Mouse (Mus musculus) cerebellum, adult (tissue): ENCODE data around the gene H2afy.

Source experiments
- ATAC-seq: cut with Nextera tagmentation; 2 replicates; pipeline ENCODE4 v1.9.2; 2017; ENCODE audit warnings: mild to moderate bottlenecking, moderate library complexity, mixed read lengths; ENCODE audit not compliant: insufficient number of reproducible peaks, low FRiP score, low TSS enrichment

The H2afy gene

DNA sequence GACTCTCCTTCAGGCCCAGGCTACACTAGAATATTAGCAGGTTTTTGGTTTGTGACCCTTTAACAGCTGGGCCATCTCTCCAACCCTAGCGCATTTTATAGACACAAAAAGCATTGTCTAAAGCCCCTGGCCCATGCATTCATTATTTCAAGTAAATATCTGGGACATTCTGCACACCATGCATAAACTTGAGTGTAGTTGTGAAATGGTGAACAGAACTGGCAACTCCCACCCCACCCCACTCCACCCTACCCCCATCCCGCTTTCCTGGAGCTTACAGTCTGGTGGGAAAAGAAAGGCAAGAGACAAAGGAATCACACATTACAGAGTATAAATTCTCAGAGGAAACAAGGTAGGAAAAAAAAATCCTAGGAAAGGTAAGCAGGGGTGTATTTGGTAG is at the start of gene H2afy:
Gene H2afy, minus strand, starts transcription at position 162 of the 400 bp plus-strand sequence.
- ATAC-seq = no peak

GRCm38 (mm10) chr13:56183687-56184086 is 47.5 kb upstream of the H2afy start:
- no peak for ATAC-seq

DNA sequence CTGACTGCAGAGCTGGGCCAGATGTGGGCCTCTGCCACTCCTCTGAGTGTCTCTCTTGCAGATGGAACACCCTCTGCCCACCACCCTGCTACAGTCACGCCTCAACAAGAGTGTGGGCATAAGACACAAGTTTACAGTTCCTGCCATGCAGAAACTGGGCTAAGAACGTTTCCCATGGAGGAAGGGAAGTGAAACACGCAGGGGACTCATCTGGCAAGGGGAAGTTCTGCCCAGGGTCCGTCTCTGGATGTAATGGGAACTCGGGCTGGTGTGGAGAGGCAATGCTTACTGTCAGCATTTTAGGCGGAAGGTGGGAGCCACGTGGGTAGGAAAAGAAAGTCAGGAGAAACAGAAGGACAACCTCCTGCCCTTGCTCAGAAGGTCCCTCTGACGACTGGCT is 45.3 kb upstream of the H2afy start:
- no peak for ATAC-seq

DNA sequence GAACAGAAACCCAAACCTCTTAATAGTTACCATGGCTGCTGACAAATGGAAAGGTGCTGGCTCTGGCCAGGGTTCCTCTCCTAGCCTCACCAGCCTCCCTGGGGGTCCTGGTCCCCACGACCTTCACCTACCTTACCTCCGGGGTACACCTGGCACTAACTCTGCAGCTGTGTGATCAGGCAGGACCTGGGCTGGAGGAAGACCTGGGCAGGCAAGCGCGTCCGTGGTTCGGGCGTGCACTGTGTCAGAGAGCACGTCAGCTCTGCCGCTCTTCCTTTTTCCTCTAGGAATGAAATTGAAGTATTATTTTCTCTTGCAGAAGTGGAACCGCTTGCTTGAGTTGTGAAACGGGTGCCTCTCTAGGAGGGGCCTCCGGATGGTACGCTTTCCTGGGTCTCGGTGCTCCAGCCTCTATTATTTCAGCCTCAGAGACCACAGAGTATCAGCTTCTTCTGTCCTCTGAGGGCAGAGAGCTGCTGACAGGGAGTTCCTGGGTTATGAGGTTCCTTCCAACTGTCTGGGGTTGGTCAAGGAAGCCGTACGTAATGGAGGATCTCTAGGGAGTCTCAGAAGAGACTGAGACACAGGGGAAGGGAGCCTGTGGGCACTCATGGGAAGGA is 42.4 kb upstream of the H2afy start, which contains the start of gene Tifab:
Gene Tifab, minus strand, starts transcription at position 470 of the 620 bp plus-strand sequence.
- no peak for ATAC-seq

DNA sequence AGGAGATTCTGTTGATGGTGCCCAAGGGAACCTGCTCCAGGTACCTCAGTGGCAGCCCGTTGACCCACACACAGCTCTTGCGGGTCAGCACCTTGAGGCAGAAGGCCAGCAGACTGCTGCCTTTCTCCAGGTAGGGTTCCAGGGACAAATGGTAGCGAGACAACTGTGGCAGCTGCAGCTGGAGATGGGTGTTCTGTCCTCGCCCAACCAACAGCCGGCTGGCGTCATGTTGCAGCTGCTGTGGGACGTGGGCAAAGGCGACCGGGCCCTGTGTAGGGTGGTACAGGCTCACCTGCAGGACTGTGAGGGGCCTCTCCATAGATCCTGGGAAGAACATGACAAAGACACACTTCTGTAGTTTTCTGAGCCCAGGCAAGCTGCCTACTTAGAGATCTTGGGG is 40.1 kb upstream of the H2afy start:
- ATAC-seq = no peak

DNA sequence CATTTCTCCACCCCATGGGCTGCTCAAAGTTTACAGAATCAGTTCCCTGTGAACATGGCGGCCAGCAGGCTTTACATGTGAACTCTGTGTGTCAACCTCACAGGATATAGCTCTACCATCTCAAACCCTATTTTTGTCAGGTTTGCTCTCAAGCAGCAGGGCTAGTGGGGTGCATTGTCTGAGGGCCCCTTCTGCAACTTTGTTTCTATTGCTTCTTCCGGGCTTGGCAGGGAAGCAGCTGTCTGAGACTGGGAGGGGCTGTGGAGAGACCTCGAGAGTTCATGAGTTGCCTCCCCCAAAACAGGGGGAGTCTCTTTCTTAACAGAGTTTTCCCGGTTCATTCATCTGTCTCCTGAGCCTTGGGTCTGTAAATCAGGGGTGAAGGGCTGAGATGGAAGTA is 39.7 kb upstream of the H2afy start:
- no peak for ATAC-seq

GRCm38 (mm10) chr13:56172901-56173545 is 36.9 kb upstream of the H2afy start:
- no peak for ATAC-seq

DNA sequence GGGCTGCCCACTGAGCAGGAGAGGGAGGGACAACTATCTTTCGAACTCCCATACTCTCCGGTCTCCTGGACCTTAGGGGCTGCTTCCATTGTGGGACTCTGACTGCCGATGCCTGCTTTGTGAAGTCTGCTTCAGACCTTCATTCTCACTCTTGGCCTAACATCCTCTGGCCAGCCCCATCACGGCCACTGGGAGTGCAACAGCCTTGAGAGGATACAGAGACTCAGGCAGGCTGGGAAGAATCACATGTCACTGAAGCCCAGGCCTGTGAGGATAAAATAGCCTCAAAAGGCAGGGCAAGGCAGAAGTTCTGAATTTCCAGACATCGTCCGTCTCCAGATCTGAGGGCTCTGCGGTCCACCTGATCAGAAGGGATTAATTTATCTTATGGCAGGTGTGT is 35.9 kb upstream of the H2afy start:
- no peak for ATAC-seq

DNA sequence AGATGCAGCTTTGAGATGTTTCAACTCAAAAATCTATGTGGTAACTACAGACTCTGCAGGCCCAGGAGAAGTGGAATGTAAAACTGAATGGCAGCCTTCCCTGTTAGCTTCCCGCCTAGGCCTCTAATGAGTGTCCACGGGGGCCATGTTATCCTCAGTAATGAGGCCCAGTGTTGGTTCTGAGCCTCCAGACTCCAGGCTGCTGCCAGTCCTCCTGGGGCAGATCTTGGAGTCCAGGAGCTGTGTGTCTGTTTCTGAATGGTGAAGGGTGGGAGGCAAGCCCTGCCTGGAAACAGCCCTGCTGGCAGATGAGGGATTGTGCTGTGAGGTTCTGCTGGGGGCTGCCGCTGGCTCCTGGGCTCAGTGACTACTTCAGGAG is 32.2 kb upstream of the H2afy start:
- no peak for ATAC-seq

GRCm38 (mm10) chr13:56167446-56168402 is 31.6 kb upstream of the H2afy start:
- no peak for ATAC-seq

- no peak for ATAC-seq
Observed at GRCm38 (mm10) chr13:56165561-56165960, 29.4 kb upstream of the H2afy start.

- no peak for ATAC-seq
Observed at GRCm38 (mm10) chr13:56164372-56164771, 28.2 kb upstream of the H2afy start.

DNA sequence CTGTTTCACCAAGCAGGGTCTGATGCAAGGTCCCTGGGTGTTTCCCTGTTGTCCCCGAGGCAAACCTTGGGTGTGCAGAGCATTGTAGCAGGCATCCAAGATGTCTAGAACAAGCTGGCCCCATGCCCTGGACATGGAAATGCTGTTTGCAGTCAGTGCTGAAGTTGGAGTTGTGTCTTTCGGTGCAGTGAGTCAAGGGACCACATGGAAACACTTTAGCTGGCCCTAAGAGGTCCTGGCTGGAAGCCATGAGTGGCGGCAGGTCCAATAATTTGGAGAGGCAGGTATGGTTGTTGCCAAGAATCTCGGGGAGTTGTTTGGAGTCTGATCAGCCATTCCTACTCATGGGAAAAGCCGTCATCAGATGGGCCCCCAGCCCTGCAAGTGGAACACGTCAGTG is 27.6 kb upstream of the H2afy start:
- ATAC-seq = no peak

DNA sequence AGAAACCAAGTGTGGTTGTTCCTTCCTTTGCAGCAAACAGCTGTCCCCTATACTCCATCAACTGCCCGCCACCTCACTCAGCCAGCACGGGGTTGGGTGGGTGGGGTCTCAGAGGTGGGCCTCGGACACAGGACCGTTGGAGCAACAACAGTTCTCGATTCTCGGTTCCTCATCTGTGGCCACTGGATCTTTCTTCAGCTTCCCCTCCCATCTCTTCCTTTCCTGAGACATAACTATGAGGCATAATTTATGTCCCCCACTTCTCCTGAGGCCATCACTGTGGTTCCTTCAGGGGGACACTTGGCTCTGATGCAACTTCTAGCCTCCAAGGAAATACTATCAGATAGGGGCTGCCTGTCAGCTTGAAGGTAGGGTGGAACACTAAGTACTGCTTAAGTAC is 26.7 kb upstream of the H2afy start:
- ATAC-seq = no peak

- ATAC-seq = no peak
Observed at GRCm38 (mm10) chr13:56159614-56160363, 23.6 kb upstream of the H2afy start.

DNA sequence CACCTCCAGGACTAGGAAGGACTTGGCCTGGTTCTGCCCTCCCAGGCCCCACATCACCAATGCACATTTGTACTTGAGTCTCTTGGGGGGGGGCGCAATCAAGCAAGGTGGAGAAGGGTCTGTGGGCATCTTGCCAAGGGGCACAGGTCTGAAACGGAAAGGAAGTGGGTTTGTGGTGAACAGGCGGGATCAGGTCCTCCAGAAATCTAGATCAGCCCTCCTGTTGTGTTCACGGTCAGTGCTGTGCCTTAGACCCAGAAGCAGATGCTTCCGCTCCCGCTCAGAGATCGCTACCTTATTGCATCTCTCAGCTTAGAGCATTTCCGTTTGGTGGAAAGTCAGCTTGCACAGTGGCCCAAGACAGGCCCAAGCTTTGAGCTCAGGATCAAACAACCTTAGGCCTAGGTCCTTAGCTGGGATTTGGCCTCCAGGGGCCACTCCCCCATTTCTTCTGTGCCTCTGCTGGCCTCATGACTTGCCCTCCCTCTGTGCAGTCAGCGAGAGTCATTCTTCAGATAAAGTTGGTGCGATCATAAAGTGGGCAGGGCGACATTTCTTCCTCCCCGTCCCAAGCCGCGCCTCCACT is 22.9 kb upstream of the H2afy start:
- ATAC-seq = no peak

GRCm38 (mm10) chr13:56155671-56156070 is 19.5 kb upstream of the H2afy start:
- no peak for ATAC-seq

GRCm38 (mm10) chr13:56155048-56155447 is 18.9 kb upstream of the H2afy start:
- ATAC-seq = no peak

DNA sequence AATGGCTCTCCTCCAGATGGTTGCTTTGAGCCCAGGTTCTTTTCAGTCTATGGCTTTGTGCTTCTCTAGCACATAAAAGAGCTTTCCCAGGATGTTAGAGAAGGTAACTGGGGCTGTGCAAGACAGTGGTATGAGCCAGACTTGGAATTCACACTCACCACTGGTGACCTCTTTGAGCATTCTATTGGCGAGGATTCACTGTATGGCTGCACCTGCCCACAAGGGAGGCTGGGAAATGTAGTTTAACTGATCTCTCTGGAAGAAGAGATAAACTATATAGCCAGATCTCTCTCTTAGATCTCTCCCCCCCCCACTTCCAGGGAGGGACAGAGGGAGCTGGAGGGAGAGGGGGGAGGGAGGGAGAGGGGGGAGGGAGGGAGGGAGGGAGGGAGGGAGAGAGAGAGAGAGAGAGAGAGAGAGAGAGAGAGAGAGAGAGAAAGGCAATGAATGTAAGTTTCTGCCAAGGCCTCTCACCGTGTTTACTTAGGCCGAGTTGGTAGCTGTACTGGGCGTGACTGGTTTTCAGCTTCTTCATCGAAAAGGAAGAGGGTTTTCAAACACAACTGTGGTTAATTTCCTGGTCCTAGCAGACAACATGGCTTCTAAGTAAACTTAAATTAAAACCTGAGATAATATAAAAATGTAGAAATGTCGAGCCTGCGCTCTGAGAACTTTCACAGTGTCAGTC is 16.8 kb upstream of the H2afy start:
- no peak for ATAC-seq
